Mouse (Mus musculus) intestine, embryonic 15.5 days (tissue): ENCODE results near the gene Abcc1. TPM values are rescaled to one million over a fixed set of nuclear protein-coding genes. Genes with fewer than 3 reads are reported as not detected.

Experiments
- ATAC-seq: fragments of 200-750 bp; cut with Nextera tagmentation; 2 replicates; pipeline ENCODE4 v1.8.0; 2017; ENCODE audit warnings: moderate TSS enrichment, moderate library complexity
- H3K27ac ChIP-seq: fragments of 300-500 bp; sonication (generic); 2 replicates; pipeline ENCODE4 v1.5.1; 2015; ENCODE audit warnings: mild to moderate bottlenecking, inconsistent platforms
- H3K27me3 ChIP-seq: fragments of 300-500 bp; sonication (generic); replicated peaks from 2 replicates; pipeline ENCODE4 v1.6.1; 2015; ENCODE audit warnings: inconsistent platforms
- H3K36me3 ChIP-seq: fragments of 300-500 bp; sonication (generic); 2 replicates; pipeline ENCODE4 v1.6.1; 2015; ENCODE audit warnings: inconsistent platforms
- H3K4me1 ChIP-seq: fragments of 300-500 bp; sonication (generic); replicated peaks from 2 replicates; pipeline ENCODE4 v1.6.1; 2015; ENCODE audit warnings: inconsistent platforms
- H3K4me2 ChIP-seq: fragments of 300-500 bp; sonication (generic); replicated peaks from 2 replicates; pipeline ENCODE4 v1.6.1; 2015; ENCODE audit warnings: mild to moderate bottlenecking, inconsistent platforms
- H3K4me3 ChIP-seq: fragments of 300-500 bp; sonication (generic); replicated peaks from 2 replicates; pipeline ENCODE4 v1.5.1; 2015; ENCODE audit warnings: inconsistent platforms
- H3K9ac ChIP-seq: fragments of 300-500 bp; sonication (generic); 2 replicates; pipeline ENCODE4 v1.6.1; 2015; ENCODE audit warnings: inconsistent platforms
- H3K9me3 ChIP-seq: fragments of 300-500 bp; sonication (generic); 2 replicates; pipeline ENCODE4 v1.6.1; 2016; ENCODE audit warnings: inconsistent platforms
- WGBS: fragments of 180-500 bp; shearing (Covaris S2); methylation state at CpG from one replicate; pipeline ENCODE4 v1.1.7; 2015; 5-methylcytosine and 5-hydroxymethylcytosine counted together
- polyA plus RNA-seq: library from polyadenylated mRNA; unstranded; fragments of >200 nt; fragmentation: Nextera tagmentation; extraction: Ambion mirVana; gene quantifications from 2 replicates; pipeline ENCODE4 v1.2.1, GENCODE M21; 2015

Abcc1 gene
- polyA plus RNA-seq, 1 experiment from 2014 or later = 8.3 TPM

- H3K27me3 ChIP-seq = no peaks in the 10 kb centered on the region
- no peaks in the 10 kb centered on the region for H3K9me3 ChIP-seq
- no peak overlapping the region for H3K27ac ChIP-seq
- no peak for ATAC-seq
- no peaks in the 10 kb centered on the region for H3K4me1 ChIP-seq
- no peak overlapping the region for H3K9ac ChIP-seq
- WGBS = 71% methylated on average over 5 of the region's 5 CpGs
- H3K4me3 ChIP-seq = no peak overlapping the region
- no peak overlapping the region for H3K4me2 ChIP-seq
- H3K36me3 ChIP-seq = no peaks in the 10 kb centered on the region
Observed at GRCm38 (mm10) chr16:14420496-14421132, 59.3 kb downstream of the Abcc1 start.

DNA sequence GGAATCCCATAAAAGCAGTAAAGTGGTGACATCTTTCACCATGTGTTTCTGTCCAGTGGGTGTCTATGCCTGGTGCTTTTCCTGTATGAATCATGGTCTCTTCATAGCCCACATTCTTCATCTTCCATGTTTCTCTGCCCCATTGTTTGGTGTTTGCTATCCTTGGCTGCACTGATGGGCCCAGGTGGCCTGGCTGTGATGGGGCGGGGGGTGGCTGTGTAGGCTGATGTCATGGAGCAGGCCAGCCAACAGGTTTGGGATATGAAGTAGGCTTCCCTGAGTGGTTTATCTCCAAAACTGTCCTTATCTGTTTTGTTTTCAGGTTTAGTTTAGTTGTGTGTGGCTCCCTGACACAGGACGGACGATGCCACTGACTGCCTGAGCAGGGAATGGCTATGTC, 60.7 kb downstream of the Abcc1 start:
- H3K36me3 ChIP-seq = no peaks in the 10 kb centered on the region
- no peak overlapping the region for H3K4me2 ChIP-seq
- H3K4me1 ChIP-seq = no peaks in the 10 kb centered on the region
- no peaks in the 10 kb centered on the region for H3K27me3 ChIP-seq
- no peak overlapping the region for H3K9ac ChIP-seq
- 95% methylated on average over 3 of the region's 3 CpGs for WGBS
- H3K9me3 ChIP-seq = no peaks in the 10 kb centered on the region
- no peak overlapping the region for H3K4me3 ChIP-seq
- no peak for ATAC-seq
- H3K27ac ChIP-seq = no peak overlapping the region

DNA sequence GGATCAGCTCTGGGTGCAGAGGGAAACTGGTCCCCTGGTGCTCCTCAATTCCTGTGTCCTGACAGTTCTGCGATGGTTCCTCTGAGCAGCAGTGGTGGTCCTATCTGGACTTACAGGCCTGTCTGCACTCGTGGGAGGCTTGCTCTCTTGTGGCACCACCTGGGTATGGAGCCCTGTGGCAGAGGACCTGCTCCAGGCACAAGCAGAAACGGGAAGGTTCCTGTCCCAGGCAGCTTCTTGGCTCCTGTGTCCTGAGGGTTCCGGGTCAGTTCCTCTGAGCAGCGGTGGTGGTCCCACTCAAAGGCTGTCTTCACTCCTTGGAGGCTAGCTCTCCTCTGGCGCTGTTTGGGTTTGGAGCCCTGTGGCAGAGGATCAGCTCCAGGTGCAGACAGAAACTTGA, 68.0 kb downstream of the Abcc1 start:
- H3K9ac ChIP-seq = no peak overlapping the region
- no peaks in the 10 kb centered on the region for H3K4me1 ChIP-seq
- H3K27ac ChIP-seq = no peak overlapping the region
- no peaks in the 10 kb centered on the region for H3K36me3 ChIP-seq
- H3K4me3 ChIP-seq = no peak overlapping the region
- no peaks in the 10 kb centered on the region for H3K9me3 ChIP-seq
- H3K27me3 ChIP-seq = no peaks in the 10 kb centered on the region
- 92% methylated on average over 6 of the region's 6 CpGs for WGBS
- ATAC-seq = no peak
- H3K4me2 ChIP-seq = no peak overlapping the region

DNA sequence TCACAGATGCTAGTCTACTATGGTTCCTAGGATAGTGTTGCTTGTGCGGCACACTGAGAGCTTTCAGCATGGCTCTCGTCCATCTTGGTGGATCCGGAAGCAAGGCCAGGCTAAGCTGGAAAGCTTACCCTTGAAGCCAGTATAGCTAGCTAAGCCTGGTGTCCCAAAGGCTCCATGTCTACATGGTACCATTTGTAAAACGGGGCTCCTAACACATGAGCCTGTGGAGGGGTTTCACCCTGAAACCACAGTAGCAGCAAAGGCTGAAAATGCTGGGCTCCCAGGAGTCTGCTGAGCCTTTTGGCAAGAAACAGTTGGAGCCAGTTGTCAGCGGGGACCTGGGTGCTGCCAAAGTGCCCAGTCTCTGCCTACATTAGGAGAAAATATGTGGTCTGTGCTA, 71.6 kb downstream of the Abcc1 start:
- ATAC-seq = no peak
- H3K4me2 ChIP-seq = no peak overlapping the region
- no peaks in the 10 kb centered on the region for H3K27me3 ChIP-seq
- no peak overlapping the region for H3K9ac ChIP-seq
- 0 out of 2 replicates have a peak, but pooled peaks cover 3% of the 10 kb centered on the region for H3K36me3 ChIP-seq
- H3K9me3 ChIP-seq = no peaks in the 10 kb centered on the region
- no peak overlapping the region for H3K27ac ChIP-seq
- H3K4me3 ChIP-seq = no peak overlapping the region
- no peaks in the 10 kb centered on the region for H3K4me1 ChIP-seq
- WGBS = 94% methylated on average over 5 of the region's 5 CpGs

- Histone ChIP-seq H3K9me3 (no peaks in the 10 kb centered on the region), H3K4me1 (no peaks in the 10 kb centered on the region), H3K4me3 (no peak overlapping the region), H3K27me3 (no peaks in the 10 kb centered on the region), H3K36me3 (0 out of 2 replicates have a peak, but pooled peaks cover 3% of the 10 kb centered on the region), H3K27ac (no peak overlapping the region), H3K4me2 (no peak overlapping the region), H3K9ac (no peak overlapping the region)
- 93% methylated on average over 1 of the region's 1 CpGs for WGBS
- ATAC-seq = no peak
Observed at GRCm38 (mm10) chr16:14435526-14435925, 74.2 kb downstream of the Abcc1 start.

DNA sequence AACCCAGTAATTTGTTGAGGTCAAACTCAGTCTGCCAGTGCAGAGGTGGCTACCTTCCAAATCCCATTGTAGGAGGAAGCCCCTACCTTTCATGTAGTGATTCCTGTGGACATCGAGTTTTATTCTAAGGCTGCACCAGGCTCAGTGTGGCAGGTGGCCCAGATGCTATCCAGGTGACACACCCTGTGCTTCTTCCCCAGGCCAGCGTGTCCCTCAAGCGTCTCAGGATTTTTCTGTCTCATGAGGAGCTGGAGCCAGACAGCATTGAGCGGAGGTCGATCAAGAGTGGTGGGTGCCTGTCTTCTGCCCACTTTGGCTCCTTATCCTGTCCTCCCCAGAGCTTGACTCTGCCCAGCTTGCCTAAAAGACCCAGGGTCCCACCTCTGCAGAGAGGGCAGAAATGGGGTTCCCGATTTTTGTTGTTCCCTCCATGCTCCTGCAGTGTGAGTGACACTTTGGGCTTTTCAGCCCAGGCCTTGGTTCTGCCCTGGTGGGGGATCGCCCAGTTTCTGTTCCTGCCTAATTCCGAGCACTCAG, 76.2 kb downstream of the Abcc1 start:
- H3K9me3 ChIP-seq = no peaks in the 10 kb centered on the region
- H3K36me3 ChIP-seq = 0 out of 2 replicates have a peak, but pooled peaks cover 3% of the 10 kb centered on the region
- no peaks in the 10 kb centered on the region for H3K4me1 ChIP-seq
- no peaks in the 10 kb centered on the region for H3K27me3 ChIP-seq
- H3K27ac ChIP-seq = no peak overlapping the region
- H3K9ac ChIP-seq = no peak overlapping the region
- WGBS = 92% methylated on average over 8 of the region's 8 CpGs
- ATAC-seq = no peak
- no peak overlapping the region for H3K4me3 ChIP-seq
- H3K4me2 ChIP-seq = no peak overlapping the region

DNA sequence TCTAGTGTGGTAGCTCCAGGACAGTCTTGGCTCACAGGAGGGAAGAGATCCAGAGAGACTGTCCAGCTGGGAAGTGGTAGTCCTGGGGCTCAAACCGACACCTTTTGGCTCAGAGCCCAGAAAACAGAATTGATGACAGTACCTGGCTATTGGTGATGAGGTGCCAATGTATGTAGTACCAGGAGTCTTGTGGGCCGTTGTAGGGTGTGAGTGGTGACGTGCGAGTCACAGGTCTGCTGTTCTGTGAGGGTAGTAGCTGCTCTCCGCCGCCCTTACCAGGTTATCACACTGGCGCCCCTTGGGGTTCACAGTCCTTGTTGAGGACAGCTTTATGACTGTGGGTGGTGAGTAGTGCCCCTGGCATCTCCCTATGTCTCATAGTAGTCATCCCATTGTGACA, 77.2 kb downstream of the Abcc1 start:
- no peaks in the 10 kb centered on the region for H3K9me3 ChIP-seq
- no peaks in the 10 kb centered on the region for H3K4me1 ChIP-seq

GRCm38 (mm10) chr16:14439081-14439480, 77.7 kb downstream of the Abcc1 start:
- H3K9me3 ChIP-seq = no peaks in the 10 kb centered on the region
- ATAC-seq = no peak
- no peak overlapping the region for H3K27ac ChIP-seq
- WGBS = 85% methylated on average over 6 of the region's 6 CpGs
- H3K9ac ChIP-seq = no peak overlapping the region
- H3K27me3 ChIP-seq = no peaks in the 10 kb centered on the region
- H3K4me1 ChIP-seq = no peaks in the 10 kb centered on the region
- no peak overlapping the region for H3K4me3 ChIP-seq
- H3K36me3 ChIP-seq = 0 out of 2 replicates have a peak, but pooled peaks cover 3% of the 10 kb centered on the region
- H3K4me2 ChIP-seq = no peak overlapping the region

More for the DNA sequence above, 77.2 kb downstream of the Abcc1 start:
- Histone ChIP-seq H3K4me3 (no peak overlapping the region), H3K27ac (no peak overlapping the region), H3K27me3 (no peaks in the 10 kb centered on the region), H3K36me3 (0 out of 2 replicates have a peak, but pooled peaks cover 3% of the 10 kb centered on the region), H3K9ac (no peak overlapping the region), H3K4me2 (no peak overlapping the region)
- ATAC-seq = no peak
- 84% methylated on average over 7 of the region's 7 CpGs for WGBS

- H3K4me3 ChIP-seq = no peak overlapping the region
- H3K27ac ChIP-seq = no peak overlapping the region
- no peaks in the 10 kb centered on the region for H3K4me1 ChIP-seq
- H3K27me3 ChIP-seq = no peaks in the 10 kb centered on the region
- 0 out of 2 replicates have a peak, but pooled peaks cover 3% of the 10 kb centered on the region for H3K36me3 ChIP-seq
- WGBS = 79% methylated on average over 2 of the region's 2 CpGs
- no peaks in the 10 kb centered on the region for H3K9me3 ChIP-seq
- no peak overlapping the region for H3K9ac ChIP-seq
- no peak for ATAC-seq
- no peak overlapping the region for H3K4me2 ChIP-seq
Observed at GRCm38 (mm10) chr16:14439801-14440614, 78.7 kb downstream of the Abcc1 start.

- WGBS = 62% methylated on average over 6 of the region's 6 CpGs
- no peaks in the 10 kb centered on the region for H3K9me3 ChIP-seq
- ATAC-seq = no peak
- H3K27me3 ChIP-seq = no peaks in the 10 kb centered on the region
- 0 out of 2 replicates have a peak, but pooled peaks cover 2% of the 10 kb centered on the region for H3K36me3 ChIP-seq
- no peaks in the 10 kb centered on the region for H3K4me1 ChIP-seq
- no peak overlapping the region for H3K4me3 ChIP-seq
- H3K4me2 ChIP-seq = no peak overlapping the region
- H3K9ac ChIP-seq = no peak overlapping the region
- no peak overlapping the region for H3K27ac ChIP-seq
Observed at GRCm38 (mm10) chr16:14444059-14444855, 82.9 kb downstream of the Abcc1 start.

- WGBS = 85% methylated on average over 6 of the region's 6 CpGs
Observed at GRCm38 (mm10) chr16:14445197-14445596, 83.8 kb downstream of the Abcc1 start.

GRCm38 (mm10) chr16:14447366-14447765, 86.0 kb downstream of the Abcc1 start:
- Histone ChIP-seq H3K4me1 (no peaks in the 10 kb centered on the region), H3K27ac (no peak overlapping the region), H3K9ac (no peak overlapping the region), H3K36me3 (0 out of 2 replicates have a peak, but pooled peaks cover 5% of the 10 kb centered on the region), H3K9me3 (no peaks in the 10 kb centered on the region), H3K4me2 (no peak overlapping the region), H3K27me3 (no peaks in the 10 kb centered on the region), H3K4me3 (no peak overlapping the region)
- 83% methylated on average over 4 of the region's 4 CpGs for WGBS
- ATAC-seq = no peak

More at GRCm38 (mm10) chr16:14445197-14445596, 83.8 kb downstream of the Abcc1 start:
- Histone ChIP-seq H3K36me3 (0 out of 2 replicates have a peak, but pooled peaks cover 5% of the 10 kb centered on the region), H3K4me3 (no peak overlapping the region), H3K9me3 (no peaks in the 10 kb centered on the region), H3K4me1 (no peaks in the 10 kb centered on the region), H3K27ac (no peak overlapping the region), H3K4me2 (no peak overlapping the region), H3K9ac (no peak overlapping the region), H3K27me3 (no peaks in the 10 kb centered on the region)
- no peak for ATAC-seq
